Mouse (Mus musculus) hindbrain, embryonic 16.5 days (tissue): ENCODE results near the gene B9d1. TPM values are rescaled to one million over a fixed set of nuclear protein-coding genes. Genes with fewer than 3 reads are reported as not detected.

Experiments
- ATAC-seq: fragments of 200-750 bp; cut with Nextera tagmentation; 2 replicates; pipeline ENCODE4 v1.8.0; 2017; ENCODE audit warnings: moderate TSS enrichment, moderate library complexity
- H3K27ac ChIP-seq: fragments of 300-500 bp; sonication (generic); 2 replicates; pipeline ENCODE4 v1.5.1; 2014; ENCODE audit warnings: low read depth, mild to moderate bottlenecking, control low read depth, low read length, moderate library complexity
- H3K27me3 ChIP-seq: fragments of 300-500 bp; sonication (generic); replicated peaks from 2 replicates; pipeline ENCODE4 v1.6.1; 2014; ENCODE audit warnings: low read length; ENCODE audit not compliant: control insufficient read depth, insufficient read depth
- H3K36me3 ChIP-seq: fragments of 300-500 bp; sonication (generic); 2 replicates; pipeline ENCODE4 v1.6.1; 2014; ENCODE audit warnings: mild to moderate bottlenecking, low read length, moderate library complexity, mixed read lengths; ENCODE audit not compliant: control insufficient read depth, insufficient read depth
- H3K4me1 ChIP-seq: fragments of 300-500 bp; sonication (generic); 2 replicates; pipeline ENCODE4 v1.6.1; 2014; ENCODE audit warnings: low read depth, low read length; ENCODE audit not compliant: control insufficient read depth, insufficient read depth
- H3K4me2 ChIP-seq: fragments of 300-500 bp; sonication (generic); 2 replicates; pipeline ENCODE4 v1.6.1; 2014; ENCODE audit warnings: mild to moderate bottlenecking, low read length, control low read depth, moderate library complexity
- H3K4me3 ChIP-seq: fragments of 300-500 bp; sonication (generic); 2 replicates; pipeline ENCODE4 v1.5.1; 2014; ENCODE audit warnings: mild to moderate bottlenecking, low read length, control low read depth, moderate library complexity
- H3K9ac ChIP-seq: fragments of 300-500 bp; sonication (generic); 2 replicates; pipeline ENCODE4 v1.6.1; 2014; ENCODE audit warnings: low read depth, mild to moderate bottlenecking, control low read depth, low read length, moderate library complexity
- H3K9me3 ChIP-seq: fragments of 300-500 bp; sonication (generic); 2 replicates; pipeline ENCODE4 v1.6.1; 2014; ENCODE audit warnings: mild to moderate bottlenecking, low read length, moderate library complexity; ENCODE audit not compliant: control insufficient read depth
- WGBS: fragments of 180-500 bp; shearing (Covaris S2); extraction: QIAGEN DNeasy Blood & Tissue Kit; methylation state at CpG from one replicate; pipeline ENCODE4 v1.1.7; 2014; 5-methylcytosine and 5-hydroxymethylcytosine counted together
- polyA plus RNA-seq: library from polyadenylated mRNA; unstranded; fragments of >200 nt; fragmentation: Nextera tagmentation; extraction: Ambion mirVana; gene quantifications from 2 replicates; pipeline ENCODE4 v1.2.1, GENCODE M21; 2015

Gene B9d1
- polyA plus RNA-seq, 1 experiment from 2014 or later, result 36.2 TPM

DNA sequence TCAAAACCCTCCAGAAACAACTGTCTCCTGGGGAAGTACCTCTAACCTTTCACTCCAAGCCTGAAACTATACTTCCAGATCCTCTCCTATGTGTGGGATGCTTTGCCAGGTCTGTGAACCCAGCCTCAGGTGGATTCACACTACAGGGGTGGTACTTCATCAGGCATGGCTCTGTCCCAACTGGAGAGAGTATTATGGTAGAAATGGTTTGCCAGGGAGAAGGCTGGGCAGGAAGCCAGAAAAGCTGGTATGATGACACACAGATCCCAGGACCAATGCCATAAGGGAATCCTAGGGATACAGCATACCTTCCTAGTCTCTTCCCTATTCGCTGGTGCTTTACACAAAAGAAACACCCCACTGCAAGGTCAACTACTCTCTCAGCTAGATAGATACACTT is 21.9 kb downstream of the B9d1 start:
- peaks cover 4% of the 10 kb centered on the region; the same call in 1 of the 2 replicates for H3K36me3 ChIP-seq
- no peak overlapping the region for H3K27ac ChIP-seq
- H3K4me3 ChIP-seq, result no peak overlapping the region
- peaks cover 9% of the 10 kb centered on the region for H3K4me1 ChIP-seq
- ATAC-seq, result no peak
- no peaks in the 10 kb centered on the region for H3K9me3 ChIP-seq
- no peak overlapping the region for H3K4me2 ChIP-seq
- no peaks in the 10 kb centered on the region for H3K27me3 ChIP-seq
- WGBS, result 83% methylated on average over 1 of the region's 1 CpGs
- H3K9ac ChIP-seq, result no peak overlapping the region

DNA sequence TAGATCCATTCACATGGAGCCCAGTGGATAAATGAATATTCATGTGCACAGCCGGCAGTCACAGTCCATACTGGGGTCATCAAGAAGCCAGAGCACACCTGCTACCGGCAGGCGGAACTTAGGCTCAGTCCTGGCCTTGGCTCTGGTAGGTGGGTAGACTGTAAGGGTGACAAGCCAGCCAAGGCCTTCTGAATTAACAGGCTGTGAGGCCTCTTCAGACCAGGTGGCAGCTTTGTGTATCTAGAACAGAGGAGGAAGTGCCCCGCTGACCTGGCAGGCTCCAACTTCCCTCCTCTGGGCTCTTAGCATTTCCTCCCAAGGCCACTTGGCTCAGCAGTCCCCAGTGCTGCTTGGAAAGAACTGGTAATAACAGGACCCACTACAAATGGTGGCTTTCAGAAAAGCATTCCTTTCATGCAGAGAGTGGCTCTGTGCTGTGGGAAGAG is 24.3 kb downstream of the B9d1 start:
- no peaks in the 10 kb centered on the region for H3K27me3 ChIP-seq
- no peak overlapping the region for H3K4me2 ChIP-seq
- H3K4me1 ChIP-seq, result peaks cover 9% of the 10 kb centered on the region
- H3K9ac ChIP-seq, result no peak overlapping the region
- no peaks in the 10 kb centered on the region for H3K9me3 ChIP-seq
- WGBS, result 16% methylated on average over 4 of the region's 4 CpGs
- peak overlapping the region; percentile 5; the same call in 1 of the 2 replicates for H3K27ac ChIP-seq
- no peaks in the 10 kb centered on the region for H3K36me3 ChIP-seq
- peak; percentile 89 for ATAC-seq
- no peak overlapping the region for H3K4me3 ChIP-seq

DNA sequence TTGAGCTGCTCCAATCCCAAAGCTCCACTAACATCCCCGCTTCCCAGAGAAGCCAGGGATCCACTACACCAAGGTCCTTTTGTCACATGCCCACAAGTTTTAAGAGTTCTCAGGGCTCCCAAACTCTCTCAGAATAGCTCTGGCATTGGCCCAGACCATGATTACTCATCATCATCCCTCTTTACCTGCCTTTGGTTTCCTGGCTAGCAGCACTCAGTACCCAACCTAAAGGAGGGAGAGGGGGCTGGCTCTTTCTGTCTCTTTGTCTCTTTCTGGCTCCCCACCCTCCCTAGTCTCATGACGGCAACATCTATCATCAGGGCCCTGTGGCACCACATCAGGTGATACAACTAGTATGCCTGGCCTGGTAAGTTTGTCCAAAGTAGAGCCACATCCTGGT is 27.9 kb downstream of the B9d1 start:
- Histone ChIP-seq H3K9me3 (no peaks in the 10 kb centered on the region), H3K36me3 (no peaks in the 10 kb centered on the region), H3K4me2 (no peak overlapping the region), H3K4me1 (peaks cover 6% of the 10 kb centered on the region), H3K9ac (no peak overlapping the region), H3K27me3 (no peaks in the 10 kb centered on the region), H3K27ac (no peak overlapping the region), H3K4me3 (no peak overlapping the region)
- no peak for ATAC-seq
- 92% methylated on average over 2 of the region's 2 CpGs for WGBS

DNA sequence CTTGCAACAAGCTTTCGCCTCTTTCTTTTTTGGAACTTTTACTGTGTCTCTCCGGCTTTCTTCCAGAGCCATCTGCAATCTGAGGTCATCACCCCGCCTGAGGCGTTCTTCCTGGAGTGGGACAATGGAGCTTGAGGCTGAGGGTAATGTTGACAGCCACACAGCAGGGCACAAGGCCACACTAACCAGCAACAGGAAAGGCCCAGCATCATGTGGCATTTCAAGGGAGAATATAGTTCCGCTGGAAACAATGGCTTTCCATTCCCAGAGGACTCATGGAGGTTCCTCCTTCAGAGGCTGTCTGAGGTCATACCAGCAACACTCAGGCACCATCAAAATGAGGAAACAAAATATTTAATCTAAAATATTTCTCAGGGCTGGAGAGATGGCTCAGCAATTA is 28.6 kb downstream of the B9d1 start:
- 56% methylated on average over 5 of the region's 5 CpGs for WGBS
- no peak overlapping the region for H3K9ac ChIP-seq

DNA sequence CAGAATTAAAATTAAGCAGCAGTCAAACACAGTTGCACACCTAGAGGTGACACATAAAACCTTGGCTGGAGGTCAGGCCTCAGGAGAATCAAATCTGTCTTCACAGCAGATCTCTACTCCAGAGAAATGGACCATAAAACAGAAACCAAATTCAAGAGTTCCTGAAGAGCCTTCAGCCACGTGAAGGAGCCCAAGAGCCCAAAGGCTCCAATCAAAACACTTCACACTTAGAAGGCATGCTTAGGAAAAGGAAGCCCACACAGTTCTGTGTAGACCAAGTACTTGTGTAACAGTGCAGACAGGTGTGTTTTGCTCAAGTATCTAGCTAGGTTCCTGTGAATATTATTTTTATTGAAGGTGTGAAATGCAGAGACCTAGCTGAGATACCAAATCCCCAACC is 30.6 kb downstream of the B9d1 start:
- H3K4me2 ChIP-seq, result no peak overlapping the region
- H3K9me3 ChIP-seq, result no peaks in the 10 kb centered on the region
- H3K9ac ChIP-seq, result no peak overlapping the region
- H3K27me3 ChIP-seq, result no peaks in the 10 kb centered on the region
- ATAC-seq, result no peak
- no peak overlapping the region for H3K4me3 ChIP-seq
- 74% methylated on average over 1 of the region's 1 CpGs for WGBS
- H3K36me3 ChIP-seq, result no peaks in the 10 kb centered on the region; the same call in 1 of the 2 replicates
- no peaks in the 10 kb centered on the region for H3K4me1 ChIP-seq
- no peak overlapping the region for H3K27ac ChIP-seq

More for the DNA sequence above, 28.6 kb downstream of the B9d1 start:
- Histone ChIP-seq H3K4me3 (no peak overlapping the region), H3K4me2 (no peak overlapping the region), H3K27ac (no peak overlapping the region), H3K27me3 (no peaks in the 10 kb centered on the region), H3K4me1 (peaks cover 6% of the 10 kb centered on the region), H3K36me3 (no peaks in the 10 kb centered on the region; the same call in 1 of the 2 replicates), H3K9me3 (no peaks in the 10 kb centered on the region)
- no peak for ATAC-seq

DNA sequence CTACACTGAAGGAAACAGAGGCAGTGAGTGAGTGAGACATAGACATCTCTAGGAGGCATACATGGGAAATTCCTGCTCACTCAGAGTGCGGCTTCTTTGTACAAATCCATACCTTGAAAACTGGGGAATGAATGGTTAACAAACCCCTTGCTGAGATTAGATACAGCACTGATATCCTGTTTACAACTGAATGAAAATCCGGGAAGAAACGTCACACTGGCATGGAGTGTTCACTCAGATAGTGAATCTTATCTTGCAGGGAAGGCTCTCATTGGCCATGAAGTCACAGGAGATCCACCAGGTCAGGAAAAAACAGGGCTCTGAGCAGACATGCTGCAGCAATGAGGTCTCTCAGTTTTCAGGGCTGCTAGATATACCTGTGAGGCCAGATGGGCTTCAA is 32.0 kb downstream of the B9d1 start:
- Histone ChIP-seq H3K9ac (no peak overlapping the region), H3K4me2 (no peak overlapping the region), H3K36me3 (no peaks in the 10 kb centered on the region; the same call in 1 of the 2 replicates), H3K27ac (no peak overlapping the region; the same call in 1 of the 2 replicates), H3K27me3 (no peaks in the 10 kb centered on the region), H3K9me3 (no peaks in the 10 kb centered on the region), H3K4me1 (no peaks in the 10 kb centered on the region), H3K4me3 (no peak overlapping the region)
- no peak for ATAC-seq
- 75% methylated on average over 3 of the region's 3 CpGs for WGBS

DNA sequence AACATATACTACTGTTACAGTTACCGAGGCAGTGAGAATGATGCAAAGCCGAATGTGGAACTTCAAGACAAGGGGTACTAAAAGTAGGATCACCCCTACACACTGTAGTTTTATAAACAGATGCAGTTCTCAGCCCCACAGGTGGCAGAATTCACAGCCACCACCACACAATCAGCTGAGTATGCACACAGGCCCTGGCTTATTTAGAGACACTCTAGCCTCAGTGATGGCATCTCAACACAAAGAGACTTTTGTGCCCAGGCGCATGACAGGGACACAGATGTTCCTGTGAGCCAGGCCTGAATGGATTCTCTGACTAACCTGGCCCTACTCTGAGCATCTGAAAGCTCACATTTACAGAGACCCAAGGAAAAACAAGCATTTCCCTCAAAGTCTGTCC is 32.4 kb downstream of the B9d1 start:
- no peaks in the 10 kb centered on the region for H3K27me3 ChIP-seq
- H3K9me3 ChIP-seq, result no peaks in the 10 kb centered on the region
- no peak for ATAC-seq
- H3K27ac ChIP-seq, result no peak overlapping the region; the same call in 1 of the 2 replicates
- H3K36me3 ChIP-seq, result no peaks in the 10 kb centered on the region; the same call in 1 of the 2 replicates
- WGBS, result 82% methylated on average over 3 of the region's 3 CpGs
- H3K4me2 ChIP-seq, result no peak overlapping the region
- H3K4me1 ChIP-seq, result no peaks in the 10 kb centered on the region
- H3K4me3 ChIP-seq, result no peak overlapping the region
- no peak overlapping the region for H3K9ac ChIP-seq

DNA sequence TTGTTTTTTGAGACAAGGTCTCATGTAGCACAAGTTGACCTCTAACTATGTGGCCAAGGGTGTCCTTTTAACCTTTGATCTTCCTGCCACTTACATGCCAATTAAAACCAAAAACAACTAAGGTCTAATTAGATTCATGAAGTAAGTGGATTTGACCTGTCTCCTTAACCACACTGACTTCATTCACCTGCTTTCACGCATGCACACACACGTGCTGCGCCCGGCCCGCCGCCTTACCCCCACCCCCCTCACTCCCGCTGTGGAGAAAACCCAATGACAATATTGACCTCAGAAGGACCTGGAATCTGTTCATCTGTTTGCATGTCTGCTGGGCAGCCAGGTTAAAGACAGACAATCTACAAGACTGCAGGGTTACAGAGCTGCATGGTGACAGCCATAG is 35.7 kb downstream of the B9d1 start:
- no peaks in the 10 kb centered on the region for H3K4me1 ChIP-seq
- no peak overlapping the region for H3K27ac ChIP-seq

DNA sequence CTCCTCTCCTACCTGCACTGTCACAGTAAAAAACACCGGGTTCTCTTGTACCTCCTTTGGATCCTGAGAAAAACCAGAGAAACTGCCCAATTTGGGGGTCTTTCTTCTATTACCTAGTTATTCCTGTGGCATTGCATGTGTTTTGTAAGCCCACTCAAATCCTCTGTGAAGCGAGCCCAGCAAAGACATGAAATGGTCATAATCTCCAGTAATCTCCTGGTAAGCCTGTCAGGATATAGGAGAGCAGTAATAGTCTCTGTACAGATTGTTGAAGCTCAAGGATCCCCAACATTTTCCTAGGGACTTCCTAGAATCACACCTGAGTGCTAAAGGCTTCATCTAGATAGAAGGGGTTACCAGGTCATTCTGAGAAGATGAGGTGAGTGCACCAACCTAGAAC is 36.2 kb downstream of the B9d1 start:
- H3K4me3 ChIP-seq, result no peak overlapping the region
- ATAC-seq, result no peak
- no peak overlapping the region for H3K4me2 ChIP-seq
- 96% methylated on average over 2 of the region's 2 CpGs for WGBS
- H3K27ac ChIP-seq, result no peak overlapping the region
- no peak overlapping the region for H3K9ac ChIP-seq
- H3K27me3 ChIP-seq, result no peaks in the 10 kb centered on the region
- H3K4me1 ChIP-seq, result no peaks in the 10 kb centered on the region
- H3K9me3 ChIP-seq, result no peaks in the 10 kb centered on the region
- peaks cover 7% of the 10 kb centered on the region for H3K36me3 ChIP-seq

More for the DNA sequence above, 35.7 kb downstream of the B9d1 start:
- ATAC-seq, result no peak
- Histone ChIP-seq H3K27me3 (no peaks in the 10 kb centered on the region), H3K9me3 (no peaks in the 10 kb centered on the region), H3K4me3 (no peak overlapping the region), H3K9ac (no peak overlapping the region), H3K36me3 (peaks cover 4% of the 10 kb centered on the region), H3K4me2 (no peak overlapping the region)
- 82% methylated on average over 7 of the region's 7 CpGs for WGBS

DNA sequence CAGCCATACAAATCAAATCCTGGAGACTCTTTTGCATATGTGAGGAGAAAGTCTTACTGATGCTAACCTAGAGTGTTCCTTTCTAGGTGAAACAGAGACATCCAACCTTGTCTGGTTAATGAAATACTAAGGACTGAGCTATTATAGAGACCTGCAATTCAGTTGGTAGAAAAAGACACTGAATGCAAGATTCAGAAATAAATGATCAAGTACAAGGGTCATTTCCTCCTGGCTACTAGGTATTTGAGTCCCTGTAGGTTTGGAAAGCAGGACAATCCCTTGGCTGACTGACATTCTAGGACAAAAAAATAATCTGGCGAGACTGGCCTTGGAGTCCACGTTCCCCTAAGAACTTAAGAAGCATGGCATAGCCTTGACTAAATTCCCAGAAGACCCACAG is 40.6 kb downstream of the B9d1 start:
- no peaks in the 10 kb centered on the region for H3K27me3 ChIP-seq
- 88% methylated on average over 2 of the region's 2 CpGs for WGBS
- no peak for ATAC-seq
- no peaks in the 10 kb centered on the region for H3K9me3 ChIP-seq
- no peak overlapping the region for H3K27ac ChIP-seq
- H3K36me3 ChIP-seq, result peaks cover 14% of the 10 kb centered on the region
- no peaks in the 10 kb centered on the region for H3K4me1 ChIP-seq
- H3K9ac ChIP-seq, result no peak overlapping the region
- no peak overlapping the region for H3K4me2 ChIP-seq
- no peak overlapping the region for H3K4me3 ChIP-seq
